Comparison of ENCODE assay signal across 24 mouse cellular contexts in genomic region chr17:62297393-62298060, GRCm38 (mm10).
DNase-seq lines count a peak whose midpoint lies in the region; ATAC-seq and TF ChIP-seq lines count a peak whose summit lies in the region.
"Had no signal": no experiment of that assay in that cellular context is flagged by ENCODE, and none has a peak within 500 bp of the region (broad histone marks: within the 10 kb centered on the region; RNA-seq: fewer than 3 reads in every experiment).

No protein-coding gene starts in this region.

- H3K27me3 ChIP-seq in heart, embryonic 15.5 days, result no peaks in the 10 kb centered on the region
- no peaks in the 10 kb centered on the region for H3K27me3 ChIP-seq in lung, embryonic 15.5 days
- H3K27me3 ChIP-seq: embryonic facial prominence, embryonic 13.5 days; heart, embryonic 13.5 days; hindbrain, embryonic 15.5 days; limb, embryonic 12.5 days; midbrain, embryonic 13.5 days; neural tube, embryonic 13.5 days had no signal

- DNase-seq in heart, postnatal 36 days, result no peak
- no peak for DNase-seq in lung, adult 18-20 months
- DNase-seq in brain, embryonic 14.5 days (ENCODE audit: low read depth), result peak; percentile 50
- DNase-seq in lung, postnatal 36 days, result peak; percentile 3
- DNase-seq in gastrocnemius, postnatal 14 days, result no peak
- DNase-seq: adrenal gland, adult 2 months; cerebellum, adult 9-10 months; gastrocnemius, adult 2 months; kidney, postnatal 4 days; layer of hippocampus, adult 9-11 months; right cerebral cortex, adult 18-20 months; thymus, postnatal 36 days had no signal

- 0 out of 2 replicates have a peak, but pooled peaks have one; percentile 35 for ATAC-seq in heart, embryonic 15.5 days (replicated peaks; ENCODE audit: insufficient number of reproducible peaks, insufficient read depth, low FRiP score, low read depth)
- ATAC-seq in lung, embryonic 15.5 days (ENCODE audit: borderline replicate concordance, extremely low read depth, low FRiP score, low TSS enrichment), result peak; percentile 90
- ATAC-seq: intestine, embryonic 16.5 days; midbrain, embryonic 13.5 days had no signal

- no peaks in the 10 kb centered on the region for H3K4me1 ChIP-seq in heart, embryonic 15.5 days (replicated peaks)
- no peaks in the 10 kb centered on the region for H3K4me1 ChIP-seq in lung, embryonic 15.5 days
- H3K4me1 ChIP-seq: embryonic facial prominence, embryonic 13.5 days; heart, embryonic 13.5 days; hindbrain, embryonic 15.5 days; limb, embryonic 12.5 days; midbrain, embryonic 13.5 days; neural tube, embryonic 13.5 days had no signal

- TF ChIP-seq CTCF in brain, embryonic 14.5 days (IDR thresholded peaks at IDR 0.05; ENCODE audit: borderline replicate concordance, extremely low read depth, insufficient read depth, insufficient read length), result no peak

- no peak overlapping the region for H3K4me2 ChIP-seq in heart, embryonic 15.5 days
- H3K4me2 ChIP-seq in lung, embryonic 15.5 days, result no peak overlapping the region
- H3K4me2 ChIP-seq: embryonic facial prominence, embryonic 13.5 days; heart, embryonic 13.5 days; hindbrain, embryonic 15.5 days; limb, embryonic 12.5 days; midbrain, embryonic 13.5 days; neural tube, embryonic 13.5 days had no signal

- no peak overlapping the region for H3K27ac ChIP-seq in heart, embryonic 15.5 days
- H3K27ac ChIP-seq in lung, embryonic 15.5 days, result no peak overlapping the region
- H3K27ac ChIP-seq: embryonic facial prominence, embryonic 13.5 days; forebrain, embryonic 10.5 days; gastrocnemius, adult 2 months; heart, embryonic 13.5 days; hindbrain, embryonic 15.5 days; left cerebral cortex, adult 2 months; limb, embryonic 12.5 days; liver, embryonic 14.5 days; midbrain, embryonic 13.5 days; neural tube, embryonic 13.5 days had no signal

- H3K9ac ChIP-seq in heart, embryonic 15.5 days, result no peak overlapping the region
- no peak overlapping the region for H3K9ac ChIP-seq in lung, embryonic 15.5 days
- H3K9ac ChIP-seq: embryonic facial prominence, embryonic 13.5 days; heart, embryonic 13.5 days; hindbrain, embryonic 15.5 days; limb, embryonic 12.5 days; liver, embryonic 14.5 days; midbrain, embryonic 13.5 days; neural tube, embryonic 13.5 days had no signal

- intact Hi-C loops in heart, postnatal 36 days (cut with DNase I), result no loop called here
- intact Hi-C loops in gastrocnemius, postnatal 14 days (cut with DNase I; ENCODE audit: low total_unique reads), result no loop called here

- no peaks in the 10 kb centered on the region for H3K9me3 ChIP-seq in heart, embryonic 15.5 days (replicated peaks)
- H3K9me3 ChIP-seq in lung, embryonic 15.5 days, result no peaks in the 10 kb centered on the region
- H3K9me3 ChIP-seq: embryonic facial prominence, embryonic 13.5 days; forebrain, embryonic 10.5 days; heart, embryonic 13.5 days; hindbrain, embryonic 15.5 days; limb, embryonic 12.5 days; midbrain, embryonic 13.5 days; neural tube, embryonic 13.5 days had no signal

- no peaks in the 10 kb centered on the region for H3K36me3 ChIP-seq in heart, embryonic 15.5 days
- no peaks in the 10 kb centered on the region for H3K36me3 ChIP-seq in lung, embryonic 15.5 days
- H3K36me3 ChIP-seq: embryonic facial prominence, embryonic 13.5 days; forebrain, embryonic 10.5 days; heart, embryonic 13.5 days; hindbrain, embryonic 15.5 days; limb, embryonic 12.5 days; midbrain, embryonic 13.5 days; neural tube, embryonic 13.5 days had no signal

- no peak overlapping the region for H3K4me3 ChIP-seq in heart, embryonic 15.5 days
- no peak overlapping the region for H3K4me3 ChIP-seq in lung, embryonic 15.5 days
- H3K4me3 ChIP-seq: embryonic facial prominence, embryonic 13.5 days; forebrain, embryonic 10.5 days; gastrocnemius, adult 2 months; heart, embryonic 13.5 days; hindbrain, embryonic 15.5 days; left cerebral cortex, adult 2 months; limb, embryonic 12.5 days; midbrain, embryonic 13.5 days; neural tube, embryonic 13.5 days had no signal

- TF ChIP-seq POLR2A in brain, embryonic 14.5 days (IDR thresholded peaks at IDR 0.05; ENCODE audit: borderline replicate concordance, extremely low read depth, insufficient read depth, insufficient read length, poor library complexity, severe bottlenecking), result no peak

- 55% methylated on average over 7 of the region's 7 CpGs for WGBS in heart, embryonic 15.5 days
- WGBS in lung, embryonic 15.5 days, result 41% methylated on average over 7 of the region's 7 CpGs

Comparison
In these comparisons a context has a peak if more than half of its experiments do, and no peak if none do; other contexts are left out.
1. DNase-seq: peak in brain, embryonic 14.5 days (single experiment) and lung, postnatal 36 days (single experiment); none in heart, postnatal 36 days (0 of 2), lung, adult 18-20 months (0 of 2) and gastrocnemius, postnatal 14 days (single experiment).